Mouse (Mus musculus) CH12.LX (cell line): ENCODE results near the gene Cdc42. TPM values are rescaled to one million over a fixed set of nuclear protein-coding genes. Genes with fewer than 3 reads are reported as not detected.

Experiments used
- DNase-seq: peaks from one replicate; pipeline ENCODE4 v3.0.0-alpha.2; 2013; ENCODE audit errors: extremely low read depth
- H3K27ac ChIP-seq: 2 replicates; pipeline ENCODE4 v1.5.1; 2012; ENCODE audit warnings: low read depth, mild to moderate bottlenecking, control low read depth, moderate library complexity; ENCODE audit not compliant: insufficient read depth
- H3K27me3 ChIP-seq: replicated peaks from 2 replicates; pipeline ENCODE3; 2012; ENCODE audit warnings: inconsistent platforms
- H3K36me3 ChIP-seq, 2 experiments: replicated peaks in 1 of 2; 2 replicates each; pipeline versions ENCODE3 to v1.6.1; 2012; ENCODE audit warnings: inconsistent platforms in 1 of 2, low read length in 1 of 2, mild to moderate bottlenecking in 1 of 2, mixed read lengths in 1 of 2, moderate library complexity in 1 of 2; ENCODE audit not compliant: control insufficient read depth in 1 of 2, insufficient read depth in 1 of 2
- H3K4me1 ChIP-seq, 2 experiments: 2 replicates each; pipeline ENCODE4 v1.6.1; 2012; ENCODE audit warnings: inconsistent platforms in 1 of 2, moderate library complexity in 1 of 2; ENCODE audit not compliant: insufficient read depth in 2 of 2, control insufficient read depth in 1 of 2
- H3K4me2 ChIP-seq: 2 replicates; pipeline ENCODE4 v1.6.1; 2012; ENCODE audit warnings: low read depth, mild to moderate bottlenecking, control low read depth; ENCODE audit not compliant: poor library complexity, insufficient read depth, severe bottlenecking
- H3K4me3 ChIP-seq, 3 experiments: fragments of 150-350 bp in 1 of 3; sonication (generic) in 1 of 3; replicated peaks in 1 of 3; 2 replicates each; pipeline versions ENCODE3 to v1.5.1; 2011 to 2012; ENCODE audit warnings: low read depth in 2 of 3, low read length in 2 of 3, mild to moderate bottlenecking in 2 of 3, moderate library complexity in 2 of 3, control low read depth in 1 of 3, improper control_type of control experiment in 1 of 3, inconsistent platforms in 1 of 3, mixed read lengths in 1 of 3; ENCODE audit not compliant: poor library complexity in 1 of 3
- H3K79me2 ChIP-seq: replicated peaks from 2 replicates; pipeline ENCODE4 v1.6.1; 2012; ENCODE audit warnings: mild to moderate bottlenecking, moderate library complexity; ENCODE audit not compliant: control insufficient read depth, poor library complexity, insufficient read depth, severe bottlenecking; ENCODE audit errors: extremely low read depth
- H3K9ac ChIP-seq: 2 replicates; pipeline ENCODE4 v1.6.1; 2012; ENCODE audit warnings: low read depth, mild to moderate bottlenecking, control low read depth, moderate library complexity; ENCODE audit not compliant: insufficient read depth
- H3K9me3 ChIP-seq: replicated peaks from 2 replicates; pipeline ENCODE3; 2012; ENCODE audit warnings: low read length, inconsistent platforms, mixed read lengths
- CHD1 ChIP-seq: IDR thresholded peaks from 2 replicates; pipeline ENCODE4 v1.6.1; 2012; ENCODE audit warnings: low read depth, low read length, improper control_type of control experiment, inconsistent platforms
- CHD2 ChIP-seq: IDR thresholded peaks from 2 replicates; pipeline ENCODE4 v1.6.1; 2011; ENCODE audit warnings: low read length, improper control_type of control experiment
- CTCF ChIP-seq, 2 experiments: IDR thresholded peaks in 1 of 2; conservative IDR thresholded peaks in 1 of 2; 2 replicates each; pipeline ENCODE4 v1.5.1; 2011 to 2012; ENCODE audit warnings: low read depth in 2 of 2, low read length in 2 of 2, improper control_type of control experiment in 1 of 2, inconsistent platforms in 1 of 2, mild to moderate bottlenecking in 1 of 2, moderate library complexity in 1 of 2
- E2F4 ChIP-seq: IDR thresholded peaks from 2 replicates; pipeline ENCODE4 v1.6.1; 2011; ENCODE audit warnings: low read depth, low read length, improper control_type of control experiment; ENCODE audit not compliant: insufficient replicate concordance
- EP300 ChIP-seq: IDR thresholded peaks from 2 replicates; pipeline ENCODE4 v1.6.1; 2011; ENCODE audit warnings: low read length, improper control_type of control experiment
- ETS1 ChIP-seq: conservative IDR thresholded peaks from 2 replicates; pipeline ENCODE4 v1.6.1; 2012; ENCODE audit warnings: low read depth, mild to moderate bottlenecking, inconsistent platforms, low read length, improper control_type of control experiment, moderate library complexity
- GABPA ChIP-seq: IDR thresholded peaks from 2 replicates; pipeline ENCODE4 v1.6.1; 2012; ENCODE audit warnings: low read depth, low read length, improper control_type of control experiment, inconsistent platforms; ENCODE audit not compliant: insufficient replicate concordance
- JUND ChIP-seq: conservative IDR thresholded peaks from 2 replicates; pipeline ENCODE4 v1.6.1; 2011; ENCODE audit warnings: low read depth, low read length, improper control_type of control experiment
- KAT2A ChIP-seq: IDR thresholded peaks from 2 replicates; pipeline ENCODE4 v1.6.1; 2012; ENCODE audit warnings: low read length, improper control_type of control experiment, inconsistent platforms; ENCODE audit not compliant: insufficient replicate concordance
- MAFK ChIP-seq: IDR thresholded peaks from 2 replicates; pipeline ENCODE4 v1.6.1; 2011; ENCODE audit warnings: low read length, improper control_type of control experiment; ENCODE audit not compliant: insufficient replicate concordance
- MAX ChIP-seq: IDR thresholded peaks from 2 replicates; pipeline ENCODE4 v1.6.1; 2011; ENCODE audit warnings: low read length, improper control_type of control experiment
- MAZ ChIP-seq: IDR thresholded peaks from 2 replicates; pipeline ENCODE4 v1.6.1; 2012; ENCODE audit warnings: low read depth, mild to moderate bottlenecking, inconsistent platforms, low read length, improper control_type of control experiment, moderate library complexity
- MEF2A ChIP-seq: IDR thresholded peaks from 2 replicates; pipeline ENCODE4 v1.6.1; 2014; ENCODE audit warnings: low read depth, mild to moderate bottlenecking, inconsistent platforms, low read length, improper control_type of control experiment, borderline replicate concordance
- MXI1 ChIP-seq: IDR thresholded peaks from 2 replicates; pipeline ENCODE4 v1.6.1; 2011; ENCODE audit warnings: mild to moderate bottlenecking, low read depth, low read length, improper control_type of control experiment
- MYC ChIP-seq: IDR thresholded peaks from 2 replicates; pipeline ENCODE4 v1.6.1; 2011; ENCODE audit warnings: low read depth, mild to moderate bottlenecking, improper control_type of control experiment, low read length
- PAX5 ChIP-seq: IDR thresholded peaks from 2 replicates; pipeline ENCODE4 v1.6.1; 2012; ENCODE audit warnings: low read length, inconsistent platforms, mixed read lengths
- POLR2AphosphoS2 ChIP-seq: IDR thresholded peaks from 2 replicates; pipeline ENCODE4 v1.6.1; 2011; ENCODE audit warnings: low read depth, low read length, improper control_type of control experiment
- RCOR1 ChIP-seq: conservative IDR thresholded peaks from 2 replicates; pipeline ENCODE4 v1.6.1; 2012; ENCODE audit warnings: low read depth, mild to moderate bottlenecking, inconsistent platforms, low read length, improper control_type of control experiment
- SMC3 ChIP-seq: IDR thresholded peaks from 2 replicates; pipeline ENCODE4 v1.6.1; 2011; ENCODE audit warnings: low read depth, low read length, improper control_type of control experiment
- TBP ChIP-seq: conservative IDR thresholded peaks from 2 replicates; pipeline ENCODE4 v1.6.1; 2011; ENCODE audit warnings: low read depth, low read length, improper control_type of control experiment
- TCF12 ChIP-seq: IDR thresholded peaks from 2 replicates; pipeline ENCODE4 v1.6.1; 2014; ENCODE audit warnings: low read depth, mild to moderate bottlenecking, inconsistent platforms, low read length, improper control_type of control experiment
- UBTF ChIP-seq: IDR thresholded peaks from 2 replicates; pipeline ENCODE4 v1.6.1; 2012; ENCODE audit warnings: low read depth, mild to moderate bottlenecking, inconsistent platforms, low read length, improper control_type of control experiment, moderate library complexity
- USF1 ChIP-seq: IDR thresholded peaks from 2 replicates; pipeline ENCODE4 v1.6.1; 2014; ENCODE audit warnings: low read depth, mild to moderate bottlenecking, inconsistent platforms, low read length, improper control_type of control experiment
- USF2 ChIP-seq: conservative IDR thresholded peaks from 2 replicates; pipeline ENCODE4 v1.6.1; 2011; ENCODE audit warnings: low read depth, low read length, improper control_type of control experiment
- ZC3H11A ChIP-seq: IDR thresholded peaks from 2 replicates; pipeline ENCODE4 v1.6.1; 2012; ENCODE audit warnings: low read depth, mild to moderate bottlenecking, inconsistent platforms, low read length, improper control_type of control experiment
- ZNF384 ChIP-seq: IDR thresholded peaks from 2 replicates; pipeline ENCODE4 v1.6.1; 2012; ENCODE audit warnings: low read depth, low read length, improper control_type of control experiment, inconsistent platforms
- dilution Hi-C: fragments of 300-500 bp; cut with MboI; formaldehyde crosslinking; loops from 2 replicates; pipeline ENCODE4 v1.14.3; 2020; ENCODE audit warnings: low sequenced_read_pairs; ENCODE audit not compliant: extremely low pct_unique_long_range_greater_than_20kb, extremely low pct_ligation_motif_present
- in situ Hi-C: fragments of 300-500 bp; cut with MboI; formaldehyde crosslinking; loops from 3 replicates; pipeline ENCODE4 v1.14.3; 2019; ENCODE audit warnings: low sequenced_read_pairs, low pct_ligation_motif_present, low pct_unique_long_range_greater_than_20kb, mixed read lengths
- polyA plus RNA-seq: library from polyadenylated mRNA; unstranded; fragments of >175 nt; gene quantifications from 2 replicates; pipeline ENCODE4 v1.2.1, GENCODE M21; 2012; ENCODE audit warnings: low read depth; ENCODE audit not compliant: insufficient read length
- total RNA-seq, 2 experiments: library from RNA; depleted of rRNA; stranded (reverse); fragments of 300-350 nt in 1 of 2; fragments of >200 nt in 1 of 2; gene quantifications; 2 replicates each; pipeline ENCODE4 v1.2.3; 2012 to 2014

The Cdc42 gene
- total and polyA plus RNA-seq, 3 experiments: 209 to 594 (median 378) TPM

- TF ChIP-seq EP300: no peak
- no peak for TF ChIP-seq MEF2A
- TF ChIP-seq USF2: no peak
- peak; percentile 77; the same call in 1 of the 2 replicates for TF ChIP-seq TCF12
- TF ChIP-seq UBTF: peak; percentile 59; the same call in 1 of the 2 replicates
- TF ChIP-seq USF1: no peak
- TF ChIP-seq CHD2: peak; percentile 90
- TF ChIP-seq MAX: peak; percentile 91
Measured at GRCm38 (mm10) chr4:137388059-137388794, 30.7 kb upstream of the Cdc42 start (continued).

- TF ChIP-seq SMC3 (no peak), MEF2A (no peak), MAFK (no peak), MYC (no peak), ZC3H11A (no peak)
- TF ChIP-seq, all 38 proteins: peak for 0
- H3K27ac ChIP-seq: peak overlapping the region; percentile 63
- DNase-seq: no peak
- peaks cover 4 to 8% of the 10 kb centered on the region in 2 experiments; a peak in 2 of 4 replicates for H3K4me1 ChIP-seq
- no peaks in the 10 kb centered on the region for H3K27me3 ChIP-seq
- H3K9ac ChIP-seq: peak overlapping the region; percentile 87
- peaks cover 0 to 12% of the 10 kb centered on the region in 2 experiments for H3K36me3 ChIP-seq
- peak overlapping the region; percentile 89 to 93 (median 92) for H3K4me3 ChIP-seq
- peaks cover 2% of the 10 kb centered on the region for H3K9me3 ChIP-seq
- dilution Hi-C loops: no loop called here
- peak overlapping the region; percentile 98 for H3K4me2 ChIP-seq
- H3K79me2 ChIP-seq: peaks cover 9% of the 10 kb centered on the region; the same call in 1 of the 2 replicates
- in situ Hi-C loops: no loop called here
Measured at GRCm38 (mm10) chr4:137387482-137388058, 30.1 kb upstream of the Cdc42 start.

- dilution Hi-C loops: no loop called here
- no peak for DNase-seq
- in situ Hi-C loops: no loop called here
- H3K4me3 ChIP-seq: no peak overlapping the region
- no peak overlapping the region for H3K27ac ChIP-seq
- H3K9ac ChIP-seq: no peak overlapping the region
- peaks cover 0 to 7% of the 10 kb centered on the region in 2 experiments; a peak in 2 of 4 replicates for H3K4me1 ChIP-seq
- H3K4me2 ChIP-seq: peak overlapping the region; percentile 2; the same call in 1 of the 2 replicates
- H3K79me2 ChIP-seq: peaks cover 6% of the 10 kb centered on the region; the same call in 1 of the 2 replicates
- H3K9me3 ChIP-seq: no peaks in the 10 kb centered on the region
- peaks cover 0 to 13% of the 10 kb centered on the region in 2 experiments for H3K36me3 ChIP-seq
- no peaks in the 10 kb centered on the region for H3K27me3 ChIP-seq
- TF ChIP-seq ZC3H11A (no peak), PAX5 (no peak), CTCF (conservative IDR thresholded peaks at IDR 0.05 in 1 of 2, IDR thresholded peaks at IDR 0.05 in 1 of 2; ENCODE audit: low read depth in 2 of 2, low read length in 2 of 2) (no peak), ETS1 (no peak), MXI1 (no peak), CHD1 (no peak), JUND (no peak), MAZ (no peak), EP300 (no peak), ZNF384 (no peak), E2F4 (no peak), GABPA (no peak), POLR2AphosphoS2 (no peak), TBP (no peak), RCOR1 (no peak), MAX (no peak), KAT2A (no peak), MAFK (no peak)
Measured at GRCm38 (mm10) chr4:137380702-137381605, 23.4 kb upstream of the Cdc42 start.
